Mouse (Mus musculus): ENCODE results near the gene Ulk3.

GRCm38 (mm10) chr9:57605503-57605902, 16.3 kb downstream of the Ulk3 start:
- no peak for TF ChIP-seq MAFK (IDR thresholded peaks at IDR 0.05; ENCODE audit: insufficient read depth, low read depth, low read length)
- TF ChIP-seq CHD2 (IDR thresholded peaks at IDR 0.05; ENCODE audit: low read depth, low read length), result no peak
